Mouse (Mus musculus): ENCODE data around the gene Lrrc55. TPM values are rescaled to one million over a fixed set of nuclear protein-coding genes. Genes with fewer than 3 reads are reported as not detected.
A peak's percentile ranks its signal among the peaks of the same experiment; 100 is the strongest.

Gene Lrrc55
- polyA plus RNA-seq, 1 experiment from 2014 or later: 1.4 TPM

DNA sequence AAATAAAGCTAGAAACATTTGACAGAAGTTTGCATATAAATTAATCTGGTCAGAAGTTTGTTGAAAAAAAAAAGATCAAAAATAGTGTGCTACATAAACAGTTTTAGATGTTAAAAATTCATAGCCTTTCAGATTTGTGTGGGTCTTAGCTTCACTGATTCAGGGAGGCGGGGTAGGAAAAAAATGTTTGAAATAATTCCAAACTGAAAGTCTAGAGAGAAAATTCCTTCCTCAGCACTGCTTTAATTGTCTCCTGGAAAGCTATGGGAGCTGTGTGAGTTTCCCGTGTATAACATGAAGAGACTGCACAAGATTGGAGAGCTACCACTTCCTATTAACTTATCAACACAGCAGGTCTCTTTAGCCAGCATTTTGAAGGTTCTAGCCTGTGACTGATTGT lies 49.5 kb downstream of the Lrrc55 start:
- Histone ChIP-seq H3K9ac (ENCODE audit: low read depth, low read length) (no peak overlapping the region), H3K4me3 (ENCODE audit: low read depth, low read length) (no peak overlapping the region), H3K27me3 (replicated peaks; ENCODE audit: control insufficient read depth, insufficient read depth, low read length) (no peaks in the 10 kb centered on the region), H3K27ac (ENCODE audit: low read depth, low read length) (no peak overlapping the region), H3K36me3 (ENCODE audit: control insufficient read depth, insufficient read depth) (no peaks in the 10 kb centered on the region), H3K9me3 (ENCODE audit: control insufficient read depth) (no peaks in the 10 kb centered on the region), H3K4me1 (replicated peaks; ENCODE audit: control insufficient read depth, insufficient read depth, low read length) (no peaks in the 10 kb centered on the region), H3K4me2 (replicated peaks; ENCODE audit: low read depth) (no peak overlapping the region)
- WGBS: 71% methylated on average over 2 of the region's 2 CpGs
- no peak for TF ChIP-seq CTCF (IDR thresholded peaks at IDR 0.05; ENCODE audit: low read depth)
- no peak for ATAC-seq

DNA sequence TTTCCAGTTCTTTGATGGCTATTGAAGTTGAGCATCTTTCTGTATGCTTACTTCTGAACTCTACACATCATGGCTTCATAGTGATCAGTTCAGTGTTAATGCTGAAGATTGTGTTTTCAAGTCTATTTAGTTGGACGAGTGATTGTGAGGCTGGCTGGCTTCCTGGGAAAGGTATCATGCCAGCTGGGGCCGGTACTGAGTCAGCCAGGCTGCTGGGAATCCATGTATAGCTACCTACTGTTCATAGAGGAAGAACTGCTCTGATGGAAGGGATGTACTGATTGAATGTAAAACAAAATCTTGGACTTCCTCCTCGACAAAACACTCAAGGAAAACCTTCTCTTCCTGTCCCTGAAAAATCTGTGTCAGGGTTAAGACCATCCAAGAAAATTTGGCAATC lies 51.7 kb downstream of the Lrrc55 start:
- no peaks in the 10 kb centered on the region for H3K4me1 ChIP-seq (replicated peaks; ENCODE audit: control insufficient read depth, insufficient read depth, low read length)

DNA sequence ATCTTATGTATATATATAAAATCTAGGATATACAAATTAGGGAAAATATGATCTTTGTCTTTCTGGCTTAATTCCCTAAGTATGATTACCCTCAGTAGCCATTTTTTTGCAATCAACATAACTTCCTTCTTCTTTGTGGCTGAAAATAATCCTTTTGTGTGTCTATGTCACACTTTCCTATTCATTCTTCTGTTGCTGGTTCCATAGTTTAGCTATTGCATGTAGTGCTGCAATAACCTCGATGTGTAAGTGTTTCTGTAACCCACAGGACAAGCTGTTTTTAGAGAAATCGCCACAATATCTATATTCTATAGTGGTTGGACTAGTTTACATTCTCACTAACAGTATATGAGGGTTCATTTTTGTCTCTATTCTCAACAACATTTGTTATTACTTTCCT lies 52.1 kb downstream of the Lrrc55 start:
- 87% methylated on average over 2 of the region's 2 CpGs for WGBS
- no peak for ATAC-seq
- no peak for TF ChIP-seq CTCF (IDR thresholded peaks at IDR 0.05; ENCODE audit: low read depth)

More for the DNA sequence above, 51.7 kb downstream of the Lrrc55 start:
- Histone ChIP-seq H3K27me3 (replicated peaks; ENCODE audit: control insufficient read depth, insufficient read depth, low read length) (no peaks in the 10 kb centered on the region), H3K4me3 (ENCODE audit: low read depth, low read length) (no peak overlapping the region), H3K36me3 (ENCODE audit: control insufficient read depth, insufficient read depth) (no peaks in the 10 kb centered on the region), H3K4me2 (replicated peaks; ENCODE audit: low read depth) (no peak overlapping the region), H3K9ac (ENCODE audit: low read depth, low read length) (no peak overlapping the region), H3K27ac (ENCODE audit: low read depth, low read length) (no peak overlapping the region), H3K9me3 (ENCODE audit: control insufficient read depth) (no peaks in the 10 kb centered on the region)
- no peak for TF ChIP-seq CTCF (IDR thresholded peaks at IDR 0.05; ENCODE audit: low read depth)
- ATAC-seq: no peak
- 71% methylated on average over 3 of the region's 3 CpGs for WGBS

DNA sequence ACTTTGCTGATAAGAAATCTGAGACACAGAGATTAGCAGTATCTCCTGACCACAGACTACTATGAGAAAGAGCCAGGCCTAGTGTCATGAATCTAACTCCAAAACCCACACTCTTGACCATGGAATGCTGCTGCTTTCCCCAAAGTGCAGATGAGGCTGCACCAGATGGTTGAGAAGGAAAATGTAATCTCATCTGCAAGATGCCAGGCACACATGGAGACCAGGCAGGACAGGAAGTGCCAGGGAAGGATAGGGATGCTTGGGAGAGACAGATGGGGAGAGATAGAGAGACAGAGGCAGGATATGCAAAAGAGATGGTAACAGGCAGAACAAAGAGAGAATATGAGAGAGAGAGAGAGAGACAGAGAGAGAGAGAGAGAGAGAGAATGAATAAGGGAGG lies 56.2 kb downstream of the Lrrc55 start:
- no peak for ATAC-seq
- H3K4me3 ChIP-seq (ENCODE audit: low read depth, low read length): no peak overlapping the region
- no peak overlapping the region for H3K4me2 ChIP-seq (replicated peaks; ENCODE audit: low read depth)

More for the DNA sequence above, 52.1 kb downstream of the Lrrc55 start:
- Histone ChIP-seq H3K4me2 (replicated peaks; ENCODE audit: low read depth) (no peak overlapping the region), H3K4me3 (ENCODE audit: low read depth, low read length) (no peak overlapping the region), H3K36me3 (ENCODE audit: control insufficient read depth, insufficient read depth) (no peaks in the 10 kb centered on the region), H3K9ac (ENCODE audit: low read depth, low read length) (no peak overlapping the region), H3K9me3 (ENCODE audit: control insufficient read depth) (no peaks in the 10 kb centered on the region), H3K4me1 (replicated peaks; ENCODE audit: control insufficient read depth, insufficient read depth, low read length) (no peaks in the 10 kb centered on the region), H3K27ac (ENCODE audit: low read depth, low read length) (no peak overlapping the region), H3K27me3 (replicated peaks; ENCODE audit: control insufficient read depth, insufficient read depth, low read length) (no peaks in the 10 kb centered on the region)

DNA sequence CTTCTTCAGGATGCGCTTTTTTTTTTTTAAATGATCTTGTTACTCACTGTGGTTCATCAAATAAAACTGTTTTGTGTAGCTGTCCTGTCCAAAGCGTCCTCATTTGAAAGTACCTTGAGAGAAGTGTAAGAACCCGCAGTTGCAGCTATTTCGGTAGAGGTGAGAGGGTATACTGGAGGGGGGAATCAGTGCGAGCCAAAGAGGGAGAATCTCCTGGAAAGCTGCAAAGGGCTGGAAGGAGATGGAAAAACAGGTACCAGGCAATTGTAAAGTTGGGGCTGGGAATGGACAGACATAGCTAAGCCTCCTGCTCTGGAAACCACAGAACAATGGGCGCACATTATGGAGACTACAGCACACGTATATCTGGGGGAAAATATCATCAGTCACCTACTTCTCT lies 57.2 kb downstream of the Lrrc55 start:
- Histone ChIP-seq H3K36me3 (ENCODE audit: control insufficient read depth, insufficient read depth) (no peaks in the 10 kb centered on the region), H3K9ac (ENCODE audit: low read depth, low read length) (no peak overlapping the region), H3K4me2 (replicated peaks; ENCODE audit: low read depth) (peak overlapping the region; percentile 17; the same call in 1 of the 2 replicates), H3K4me3 (ENCODE audit: low read depth, low read length) (no peak overlapping the region), H3K27ac (ENCODE audit: low read depth, low read length) (no peak overlapping the region), H3K27me3 (replicated peaks; ENCODE audit: control insufficient read depth, insufficient read depth, low read length) (no peaks in the 10 kb centered on the region), H3K9me3 (ENCODE audit: control insufficient read depth) (no peaks in the 10 kb centered on the region), H3K4me1 (replicated peaks; ENCODE audit: control insufficient read depth, insufficient read depth, low read length) (no peaks in the 10 kb centered on the region)
- TF ChIP-seq CTCF (IDR thresholded peaks at IDR 0.05; ENCODE audit: low read depth): no peak
- ATAC-seq: no peak
- WGBS: 72% methylated on average over 7 of the region's 7 CpGs

More for the DNA sequence above, 56.2 kb downstream of the Lrrc55 start:
- no peaks in the 10 kb centered on the region for H3K9me3 ChIP-seq (ENCODE audit: control insufficient read depth)
- H3K4me1 ChIP-seq (replicated peaks; ENCODE audit: control insufficient read depth, insufficient read depth, low read length): no peaks in the 10 kb centered on the region
- H3K9ac ChIP-seq (ENCODE audit: low read depth, low read length): no peak overlapping the region
- no peaks in the 10 kb centered on the region for H3K27me3 ChIP-seq (replicated peaks; ENCODE audit: control insufficient read depth, insufficient read depth, low read length)
- H3K36me3 ChIP-seq (ENCODE audit: control insufficient read depth, insufficient read depth): no peaks in the 10 kb centered on the region
- TF ChIP-seq CTCF (IDR thresholded peaks at IDR 0.05; ENCODE audit: low read depth): no peak
- no peak overlapping the region for H3K27ac ChIP-seq (ENCODE audit: low read depth, low read length)

DNA sequence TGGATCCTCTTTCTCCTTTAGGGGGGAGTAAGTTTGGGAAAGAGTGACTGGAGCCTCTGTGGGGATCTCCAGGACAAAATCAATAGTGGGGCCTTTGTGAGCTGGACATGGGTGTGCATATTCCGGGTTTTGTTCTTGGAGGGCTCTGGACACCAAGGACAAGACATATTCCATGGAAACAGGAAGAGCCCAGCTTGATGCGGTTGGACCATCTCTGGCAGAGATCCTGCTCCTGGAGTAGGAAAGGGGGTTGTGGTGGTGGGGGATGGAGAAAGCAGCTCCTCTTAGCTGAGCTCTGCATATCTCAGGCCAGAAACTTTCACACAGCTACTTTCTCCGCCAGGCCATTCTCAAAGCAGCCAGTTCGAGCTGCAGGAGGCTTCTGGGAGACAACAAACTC lies 57.6 kb downstream of the Lrrc55 start:
- no peaks in the 10 kb centered on the region for H3K4me1 ChIP-seq (replicated peaks; ENCODE audit: control insufficient read depth, insufficient read depth, low read length)
- no peaks in the 10 kb centered on the region for H3K27me3 ChIP-seq (replicated peaks; ENCODE audit: control insufficient read depth, insufficient read depth, low read length)
- no peak for TF ChIP-seq CTCF (IDR thresholded peaks at IDR 0.05; ENCODE audit: low read depth)
- 0 out of 2 replicates have a peak overlapping the region, but pooled peaks have one; percentile 21 for H3K4me2 ChIP-seq (replicated peaks; ENCODE audit: low read depth)
- no peak for ATAC-seq
- H3K27ac ChIP-seq (ENCODE audit: low read depth, low read length): no peak overlapping the region
- H3K9ac ChIP-seq (ENCODE audit: low read depth, low read length): no peak overlapping the region
- H3K36me3 ChIP-seq (ENCODE audit: control insufficient read depth, insufficient read depth): no peaks in the 10 kb centered on the region
- 0 out of 2 replicates have a peak overlapping the region, but pooled peaks have one; percentile 9 for H3K4me3 ChIP-seq (ENCODE audit: low read depth, low read length)
- WGBS: 54% methylated on average over 4 of the region's 4 CpGs
- no peaks in the 10 kb centered on the region for H3K9me3 ChIP-seq (ENCODE audit: control insufficient read depth)

DNA sequence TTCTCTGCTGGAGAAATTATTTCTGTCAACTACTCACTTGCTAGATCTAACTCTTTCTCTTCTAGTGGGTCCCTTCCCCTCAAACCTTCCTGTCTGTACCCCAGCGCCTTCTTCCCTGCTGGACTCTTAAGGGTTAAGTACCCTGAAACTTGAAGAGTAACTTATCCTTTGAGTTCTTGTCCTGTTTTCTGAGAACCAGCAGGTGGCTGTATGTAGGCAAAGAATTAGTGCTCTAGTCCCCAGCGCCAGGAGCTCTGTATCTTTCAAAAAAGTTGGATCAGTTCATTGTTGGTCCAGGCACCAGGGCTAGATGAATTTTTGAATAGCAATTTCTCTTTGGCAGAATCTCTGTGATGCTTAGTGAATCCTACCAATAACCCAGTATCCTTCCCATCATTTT lies 58.9 kb downstream of the Lrrc55 start:
- Histone ChIP-seq H3K9me3 (ENCODE audit: control insufficient read depth) (no peaks in the 10 kb centered on the region), H3K9ac (ENCODE audit: low read depth, low read length) (no peak overlapping the region), H3K36me3 (ENCODE audit: control insufficient read depth, insufficient read depth) (no peaks in the 10 kb centered on the region), H3K27me3 (replicated peaks; ENCODE audit: control insufficient read depth, insufficient read depth, low read length) (no peaks in the 10 kb centered on the region), H3K4me3 (ENCODE audit: low read depth, low read length) (peak overlapping the region; percentile 14), H3K27ac (ENCODE audit: low read depth, low read length) (no peak overlapping the region), H3K4me2 (replicated peaks; ENCODE audit: low read depth) (no peak overlapping the region), H3K4me1 (replicated peaks; ENCODE audit: control insufficient read depth, insufficient read depth, low read length) (no peaks in the 10 kb centered on the region)
- ATAC-seq: no peak
- WGBS: 44% methylated on average over 2 of the region's 2 CpGs
- no peak for TF ChIP-seq CTCF (IDR thresholded peaks at IDR 0.05; ENCODE audit: low read depth)

All from intestine, postnatal 0 days (tissue).